Mouse (Mus musculus) CD4-positive helper T cell, adult 2 months (primary cell): ENCODE data around the gene Aaed1.

Experiments used
- DNase-seq: peaks from one replicate; pipeline ENCODE4 v3.0.0-alpha.2; 2012; ENCODE audit warnings: low read depth, missing footprints, low spot score

Gene Aaed1

DNA sequence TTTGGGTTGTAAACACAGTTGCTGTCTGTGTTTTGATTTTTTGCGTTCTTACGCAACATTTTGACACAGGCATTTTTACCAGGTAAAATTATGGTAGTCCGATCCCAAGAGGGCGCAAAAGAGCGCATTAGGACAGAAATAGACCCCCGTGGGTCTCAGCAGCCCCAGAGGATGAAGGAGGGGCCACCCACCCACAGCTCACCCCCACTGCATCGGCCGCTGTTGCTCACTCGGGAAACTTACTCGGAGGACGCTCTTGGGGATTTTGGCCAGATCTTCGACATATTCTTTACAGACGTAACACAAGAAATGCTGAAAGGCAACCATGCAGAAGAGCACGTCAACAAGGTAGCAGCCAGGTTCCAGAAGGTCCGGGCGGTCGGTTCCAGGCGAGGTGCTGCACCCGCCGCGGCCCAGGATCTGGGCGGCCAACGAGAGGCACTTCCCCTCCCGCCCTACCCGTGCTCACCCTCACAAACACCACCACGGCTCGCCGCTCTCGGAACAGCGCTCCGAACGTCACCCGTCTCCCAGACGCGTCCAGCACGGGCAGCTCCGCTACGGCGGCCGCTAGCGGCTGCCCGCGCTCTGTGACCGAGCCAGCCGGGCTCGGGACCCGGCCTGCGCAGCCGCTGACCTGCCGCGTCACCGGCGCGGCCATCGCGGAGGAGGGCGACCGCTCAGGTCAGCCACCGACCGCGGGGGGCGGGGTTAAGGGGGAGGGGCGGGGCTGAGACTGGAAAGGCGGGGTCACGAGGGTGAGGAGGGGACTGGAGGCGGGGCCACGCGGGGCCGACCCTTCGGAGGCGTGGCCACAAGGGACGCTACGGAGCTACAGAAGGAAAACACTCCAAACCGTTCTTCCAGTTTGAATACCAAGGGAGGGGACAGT is at the start of gene Aaed1:
Gene Aaed1, minus strand, starts transcription at position 687 of the 892 bp plus-strand sequence.
- peak; percentile 81 for DNase-seq

DNA sequence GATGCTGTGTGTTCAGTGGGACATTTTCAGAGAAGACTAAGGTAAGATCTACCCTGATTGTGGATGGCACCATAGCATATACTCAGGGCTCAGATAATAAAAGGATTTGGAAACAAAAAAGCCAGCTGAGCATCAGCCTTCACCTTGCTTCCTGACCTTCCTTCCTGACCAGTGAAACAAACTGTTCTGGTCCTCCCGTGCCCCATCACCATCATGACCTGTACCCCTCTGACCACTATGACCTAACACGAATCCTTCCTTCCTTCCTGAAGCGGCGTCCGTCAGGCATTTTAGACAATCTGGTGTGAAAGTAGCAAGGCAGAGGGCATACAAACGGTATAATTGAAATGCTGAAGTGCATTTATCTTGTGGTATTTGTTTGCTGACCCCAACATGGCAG is 49.6 kb upstream of the Aaed1 start:
- no peak for DNase-seq

DNA sequence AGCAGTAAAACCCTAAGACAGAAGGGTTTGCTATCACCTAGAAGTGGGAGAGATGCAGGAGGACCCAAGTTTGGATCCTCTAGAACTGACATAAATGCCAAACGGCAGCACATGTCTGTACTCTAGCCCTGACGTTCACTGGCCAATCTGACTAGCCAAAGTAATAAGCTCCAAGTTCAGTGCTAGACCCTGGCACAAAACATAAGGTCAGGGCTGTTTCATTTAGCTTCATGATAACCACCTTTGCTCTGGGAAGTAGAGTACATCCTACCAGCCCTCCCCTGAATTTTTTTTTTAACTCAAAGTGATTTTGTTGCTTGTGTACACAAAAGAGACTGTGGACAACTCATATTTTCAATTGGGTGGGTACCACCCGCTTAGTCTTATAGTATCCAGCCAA is 48.5 kb upstream of the Aaed1 start:
- DNase-seq: no peak

DNA sequence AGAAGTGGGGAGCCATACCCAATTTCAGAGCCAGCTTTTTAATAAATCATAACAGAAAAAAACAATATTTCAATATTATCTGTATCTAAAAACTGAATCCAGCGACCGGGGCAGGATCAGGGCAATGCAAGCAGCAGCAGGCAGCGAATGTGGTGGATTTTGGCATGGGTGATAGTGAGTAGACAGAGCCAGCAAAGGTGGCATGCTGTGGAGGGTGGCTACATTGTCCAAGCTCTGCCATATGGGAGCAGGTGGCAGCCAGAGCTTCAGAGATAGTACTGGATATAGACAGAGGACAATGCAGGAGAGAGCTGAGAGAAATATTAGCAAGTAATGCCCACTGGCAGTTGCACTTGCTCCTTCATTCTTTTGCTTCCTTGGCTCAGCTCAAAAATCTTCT is 47.2 kb upstream of the Aaed1 start:
- DNase-seq: no peak

DNA sequence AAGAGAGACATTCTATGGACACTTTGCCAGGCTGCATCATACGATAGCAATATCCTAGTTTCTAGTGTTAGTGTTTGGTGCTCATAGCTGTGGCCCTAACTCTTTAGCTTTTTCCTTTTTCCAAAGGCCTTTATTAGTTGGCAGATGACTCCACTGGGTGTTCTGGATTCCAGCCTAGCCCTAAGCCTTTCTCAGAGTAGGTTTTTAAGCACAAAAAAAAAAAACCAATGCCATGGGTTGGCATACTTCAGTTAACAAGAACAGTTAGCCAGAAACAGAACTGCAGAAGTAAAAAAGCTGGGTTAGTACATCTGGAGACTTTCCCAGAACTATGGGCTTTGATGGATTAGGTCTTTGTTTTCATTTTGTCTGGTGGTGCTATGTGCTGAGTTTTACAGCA is 46.0 kb upstream of the Aaed1 start:
- no peak for DNase-seq

DNA sequence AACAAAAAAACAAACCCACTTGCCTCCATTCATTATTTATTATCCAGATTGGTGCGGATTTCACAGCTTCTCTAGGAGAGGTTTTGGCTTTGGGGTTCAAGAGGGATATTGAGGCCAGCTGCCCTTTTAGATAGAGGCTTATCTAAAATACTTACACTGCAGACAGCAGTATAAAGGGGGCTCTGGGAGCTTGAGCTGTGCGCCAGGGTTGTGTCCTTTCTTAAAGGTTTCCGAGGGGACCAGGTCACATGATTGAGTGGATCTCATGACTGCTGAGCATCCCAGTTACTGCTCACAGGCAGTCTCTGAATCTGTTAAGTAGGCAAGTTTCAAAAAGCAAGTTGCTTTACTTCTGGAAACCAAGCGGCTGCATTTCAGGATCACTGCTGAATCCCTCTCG is 44.9 kb upstream of the Aaed1 start:
- no peak for DNase-seq

DNA sequence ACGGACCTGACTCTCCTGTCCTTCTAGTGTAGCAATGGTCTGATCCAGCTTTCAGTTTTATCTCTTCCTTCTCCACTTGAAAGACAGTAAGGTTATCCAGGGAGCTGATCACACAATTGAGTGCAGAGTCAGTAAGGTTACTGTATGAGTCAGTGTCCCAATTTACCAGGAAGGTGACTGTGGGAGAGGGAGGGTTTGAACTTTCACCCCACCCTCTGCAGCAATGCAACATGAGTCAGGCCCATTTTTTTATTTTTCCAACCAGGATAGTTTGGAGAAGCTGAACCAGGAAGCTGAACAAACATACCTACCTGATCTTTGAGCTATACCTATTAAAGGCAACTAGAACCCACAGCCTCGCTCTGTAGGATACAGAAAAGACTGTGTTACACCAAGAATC is 37.0 kb upstream of the Aaed1 start:
- DNase-seq: no peak

DNA sequence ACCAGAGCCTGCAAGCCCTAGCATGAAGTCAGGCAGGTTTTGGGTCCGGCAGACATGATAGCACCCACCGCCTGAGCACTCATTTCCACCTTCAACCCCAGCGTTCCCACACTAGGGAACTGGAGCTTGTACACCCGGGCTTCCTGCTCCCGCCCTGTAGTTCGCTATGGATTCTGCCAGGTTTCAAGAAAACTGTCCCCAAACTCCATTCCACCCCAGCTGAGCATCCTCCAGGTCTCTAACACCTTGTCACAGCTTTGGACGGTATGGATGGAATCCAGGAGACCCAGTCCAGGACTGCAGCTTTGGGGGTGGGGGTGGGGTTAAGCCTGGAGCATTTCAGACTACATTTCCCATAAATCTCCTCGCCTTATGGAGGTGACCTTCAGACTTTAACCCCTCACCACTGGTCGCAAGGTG is 31.6 kb upstream of the Aaed1 start:
- DNase-seq: no peak

DNA sequence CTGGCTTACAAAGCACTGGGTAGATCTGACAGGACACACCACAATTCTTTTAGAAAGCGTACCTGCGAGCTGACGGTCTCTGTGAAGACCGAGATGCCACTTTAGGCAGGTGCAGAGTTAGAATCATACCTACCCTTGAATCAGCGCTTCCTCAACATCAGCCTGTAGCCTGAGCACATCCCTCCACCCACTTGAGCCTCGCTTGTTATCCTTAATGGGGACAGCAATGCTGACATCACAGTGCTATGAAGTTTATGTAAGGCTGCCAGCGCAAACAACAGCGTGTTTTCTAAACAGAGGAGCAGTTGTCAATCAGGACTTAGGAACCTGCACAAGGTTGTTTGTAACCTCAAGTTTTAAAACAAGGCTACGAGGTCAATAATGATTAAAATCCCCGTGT is 31.1 kb upstream of the Aaed1 start:
- no peak for DNase-seq

DNA sequence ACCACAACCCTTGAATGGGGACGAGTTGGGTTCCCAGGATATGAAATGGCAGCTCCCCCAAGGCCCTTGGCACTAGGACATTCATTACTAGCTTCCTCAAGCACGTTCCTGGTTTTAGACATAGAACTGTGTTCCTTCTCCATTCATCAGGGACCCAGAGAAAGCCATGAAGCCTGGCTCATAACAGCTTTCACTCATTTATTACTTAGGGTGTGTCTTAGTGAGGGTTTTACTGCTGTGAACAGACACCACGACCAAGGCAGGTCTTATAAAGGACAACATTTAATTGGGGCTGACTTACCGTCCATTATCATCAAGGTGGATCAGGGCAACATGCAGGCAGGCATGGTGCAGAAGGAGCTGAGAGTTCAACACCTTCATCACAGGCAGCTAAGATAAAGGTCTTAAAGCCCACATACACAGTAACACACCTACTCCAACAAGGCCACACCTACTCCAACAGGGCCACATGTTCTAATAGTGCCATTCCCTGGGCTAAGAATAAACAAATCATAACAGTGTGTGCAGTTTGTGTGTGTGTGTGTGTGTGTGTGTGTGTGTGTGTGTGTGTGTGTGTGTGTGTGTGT is 23.1 kb upstream of the Aaed1 start:
- no peak for DNase-seq

DNA sequence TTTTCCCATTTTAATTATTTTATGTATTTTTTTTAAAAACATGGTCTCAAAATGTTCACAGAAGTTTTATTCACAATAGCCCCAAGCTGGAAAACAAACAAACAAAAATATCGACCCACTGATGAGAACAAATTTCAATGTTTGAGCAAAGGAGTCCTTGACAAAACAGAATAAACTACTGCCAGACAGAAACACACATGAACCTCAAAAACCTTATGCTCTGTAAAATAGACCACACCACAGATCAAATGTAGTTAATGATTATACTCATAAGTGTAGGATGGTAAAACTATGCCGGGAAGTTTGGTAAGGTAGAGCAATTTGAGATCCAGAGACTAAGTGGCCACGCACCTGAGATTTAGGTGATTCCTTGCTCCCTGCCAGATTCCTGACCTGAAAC is 20.6 kb upstream of the Aaed1 start:
- no peak for DNase-seq

DNA sequence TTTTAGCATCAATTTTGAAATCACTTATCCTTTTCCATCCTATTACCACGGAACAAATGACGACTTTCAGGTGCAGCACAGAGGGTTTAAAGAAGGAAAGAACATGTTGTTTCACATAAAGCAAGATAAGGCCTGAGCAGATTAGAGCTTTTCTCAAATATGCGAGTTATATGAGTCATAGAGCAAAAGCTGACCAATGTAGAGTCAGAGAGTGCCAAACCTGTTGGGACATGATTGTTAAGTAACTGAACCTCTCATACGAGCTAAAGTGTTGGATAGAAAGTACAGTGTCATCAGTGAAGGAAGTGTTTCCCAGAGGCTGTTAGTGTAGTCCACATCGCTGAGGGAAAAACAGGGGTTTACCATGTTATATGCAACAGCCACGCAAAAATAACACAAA is 19.8 kb upstream of the Aaed1 start:
- no peak for DNase-seq

DNA sequence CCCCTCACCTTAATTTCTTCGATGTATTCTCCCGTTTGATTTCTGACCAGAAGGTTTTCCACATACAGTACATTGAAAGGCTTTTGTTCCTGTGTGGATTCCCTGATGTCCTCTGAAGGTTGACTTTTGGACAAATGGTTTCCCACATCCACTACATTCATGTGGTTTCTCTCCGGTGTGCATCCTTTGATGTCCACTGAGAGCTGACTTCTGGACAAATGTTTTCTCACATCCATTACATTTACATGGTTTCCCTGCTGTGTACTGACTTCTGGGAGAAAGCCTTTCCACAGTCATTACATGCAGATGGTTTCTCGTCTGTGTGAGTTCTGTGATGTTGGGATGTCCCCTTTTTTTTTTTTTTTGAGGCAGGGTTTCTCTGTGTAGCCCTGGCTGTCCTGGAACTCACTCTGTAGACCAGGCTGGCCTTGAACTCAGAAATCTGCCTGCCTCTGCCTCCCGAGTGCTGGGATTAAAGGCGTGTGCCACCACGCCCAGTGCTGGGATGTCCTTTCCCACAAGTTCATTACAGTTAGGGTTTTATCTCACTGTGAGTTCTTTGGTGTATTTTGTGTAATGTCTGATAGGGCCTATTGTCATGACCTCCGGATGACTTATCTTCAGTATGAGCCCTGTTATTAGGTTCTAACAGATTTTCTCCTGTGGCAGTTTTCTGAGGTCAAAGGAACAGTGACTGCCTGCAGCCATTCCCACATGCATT is 10.2 kb upstream of the Aaed1 start:
- DNase-seq: no peak

DNA sequence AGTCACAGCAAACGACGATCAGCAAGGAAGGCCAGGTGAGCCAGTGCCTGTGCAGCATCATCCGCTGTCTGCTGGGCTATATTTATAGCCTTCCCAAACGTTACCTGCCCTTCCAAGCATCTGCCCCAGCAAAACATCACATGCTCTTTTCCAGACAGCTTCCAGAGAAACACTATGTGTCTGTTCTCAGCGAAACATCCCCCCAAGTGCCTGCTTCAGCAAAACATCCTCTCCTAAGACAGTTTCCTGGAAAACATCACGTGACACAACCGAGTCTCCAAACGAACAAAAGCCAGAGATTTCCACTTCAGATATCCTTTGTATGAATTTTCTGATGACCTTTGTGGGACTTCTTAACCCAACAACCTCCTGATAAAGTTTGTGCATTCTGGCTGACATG is 7.8 kb upstream of the Aaed1 start:
- DNase-seq: no peak

DNA sequence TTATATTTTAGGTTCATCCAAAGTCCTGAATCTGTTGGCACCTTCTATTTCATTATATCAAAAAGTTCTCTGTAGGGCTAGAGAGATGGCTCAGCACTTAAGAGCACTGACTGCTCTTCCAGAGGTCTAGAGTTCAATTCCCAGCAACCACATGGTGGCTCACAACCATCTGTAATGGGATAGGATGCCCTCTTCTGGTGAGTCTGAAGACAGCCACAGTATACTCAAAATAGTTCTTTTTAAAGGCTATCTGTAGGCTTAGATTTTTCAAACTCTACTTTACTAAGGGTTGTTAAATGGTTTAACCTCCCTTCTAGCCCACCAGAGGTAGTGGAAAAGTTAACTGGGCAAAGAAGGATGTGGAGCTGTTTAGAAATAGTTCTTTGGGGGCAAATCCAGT is 7.3 kb upstream of the Aaed1 start:
- no peak for DNase-seq

DNA sequence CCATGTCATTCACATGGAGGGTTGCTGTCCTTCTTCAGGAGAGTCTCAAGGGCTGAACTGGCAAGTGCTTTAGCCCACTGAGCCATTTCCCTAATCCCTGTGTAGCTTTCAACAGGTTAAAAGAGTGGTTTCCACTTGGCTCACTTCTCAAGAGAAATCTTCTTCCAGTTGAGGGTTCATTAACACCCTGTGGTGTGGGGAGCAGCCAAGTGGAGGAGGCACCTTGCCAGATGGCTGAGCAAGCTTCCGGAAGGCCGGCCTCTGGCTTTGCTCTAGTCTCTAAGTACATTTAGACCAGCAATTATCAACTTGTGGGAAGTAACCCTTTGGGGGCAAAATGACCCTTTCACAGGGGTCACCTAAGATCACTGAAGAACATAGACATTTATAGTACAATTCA is 5.8 kb upstream of the Aaed1 start:
- DNase-seq: no peak

DNA sequence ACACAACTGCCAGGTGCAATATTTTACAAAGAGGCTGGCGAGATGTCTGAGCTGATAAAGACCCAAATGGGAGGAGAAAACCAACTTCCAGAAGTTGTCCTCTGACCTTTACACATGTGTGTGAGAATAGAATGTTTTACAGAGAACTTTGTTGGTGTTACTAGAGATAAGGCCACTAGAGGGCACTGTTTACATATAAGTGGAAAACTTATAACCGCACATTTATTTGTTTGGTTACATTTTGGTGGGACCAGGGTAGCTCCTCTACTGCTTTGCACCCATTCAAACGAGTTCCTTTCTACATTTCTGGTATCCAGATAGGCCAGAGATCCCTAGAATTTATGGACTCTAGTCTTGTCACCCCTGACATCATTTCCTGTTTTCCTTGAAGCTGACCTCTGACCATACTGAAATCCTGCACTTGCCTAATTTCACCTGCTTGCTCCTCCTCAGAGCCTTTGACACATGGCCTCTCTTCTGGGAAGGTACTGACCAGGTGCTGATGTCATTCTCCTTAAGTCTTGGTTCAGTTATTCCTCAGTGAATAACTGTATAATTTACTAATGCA is 3.1 kb upstream of the Aaed1 start:
- peak; percentile 64 for DNase-seq

DNA sequence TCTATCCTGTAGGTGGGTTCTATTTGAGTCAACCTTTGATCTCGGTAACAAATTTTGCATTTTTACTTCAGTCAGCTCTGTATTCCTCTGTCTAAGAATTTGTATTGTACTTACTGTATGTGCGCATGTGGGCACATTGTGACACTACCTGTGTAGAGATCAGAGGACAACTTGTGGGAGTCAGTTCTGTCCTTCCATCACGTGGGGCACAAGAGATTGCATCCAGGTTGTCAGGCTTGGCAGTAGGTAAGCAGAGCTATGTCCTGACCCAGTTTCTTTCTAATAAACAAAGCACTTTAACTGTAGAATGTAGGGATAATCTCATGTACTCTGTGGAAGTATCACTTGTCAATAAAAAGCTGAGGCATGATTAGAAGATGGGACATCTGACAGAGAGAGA is 1.5 kb upstream of the Aaed1 start:
- no peak for DNase-seq

DNA sequence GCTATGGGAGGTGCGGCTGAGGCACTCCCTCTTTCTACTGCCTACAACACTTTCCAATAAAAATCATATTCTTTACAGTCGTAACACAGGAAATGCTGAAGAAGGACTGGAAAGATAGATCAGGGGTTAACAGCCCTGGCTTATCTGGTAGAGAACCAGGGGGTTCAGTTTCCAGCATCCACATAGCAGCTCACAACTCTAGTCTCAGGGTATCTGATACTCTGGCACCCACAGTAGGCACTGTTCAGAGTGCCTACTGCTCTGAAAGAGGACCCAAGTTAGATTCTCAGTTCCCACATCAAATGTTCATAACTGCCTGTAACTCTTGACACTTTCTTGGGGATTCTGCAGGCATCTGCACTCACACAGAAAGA is 393 bp upstream of the Aaed1 start:
- no peak for DNase-seq

DNA sequence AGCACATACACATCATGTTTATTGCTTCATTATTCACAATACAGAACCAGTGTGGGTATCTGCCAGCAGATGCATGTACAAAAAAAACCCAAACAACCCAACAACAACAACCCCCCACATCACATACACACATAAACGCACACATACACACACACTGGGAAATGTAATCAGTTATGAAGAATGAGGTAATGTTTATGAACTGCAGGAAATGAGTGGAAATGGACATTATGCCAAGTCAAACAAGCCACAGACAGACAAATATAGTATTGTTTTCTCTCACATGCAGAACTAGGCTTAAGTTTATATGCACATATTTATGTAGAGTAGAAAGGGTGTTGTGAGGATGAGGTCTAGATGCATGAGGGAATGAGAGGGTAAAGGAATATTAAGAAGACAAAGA is 1.2 kb downstream of the Aaed1 start:
- DNase-seq: no peak

DNA sequence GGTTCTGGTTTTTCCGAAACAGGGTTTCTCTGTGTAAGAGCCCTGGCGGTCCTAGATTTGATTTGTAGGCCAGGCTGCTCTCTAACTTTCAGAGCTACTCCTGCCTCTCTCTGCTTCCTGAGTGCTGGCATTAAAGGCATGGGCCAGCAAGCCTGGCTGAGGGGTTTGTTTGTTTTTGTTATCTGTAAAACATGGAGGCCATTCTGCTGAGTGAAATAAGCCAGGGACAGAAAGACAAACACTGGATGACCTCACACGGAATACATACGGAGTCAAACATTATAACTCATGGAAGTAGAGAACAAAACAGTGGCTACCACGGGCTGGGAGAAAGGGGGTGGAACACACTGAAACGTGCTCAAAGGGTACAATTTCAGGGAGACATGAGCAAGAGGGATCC is 1.9 kb downstream of the Aaed1 start:
- no peak for DNase-seq

DNA sequence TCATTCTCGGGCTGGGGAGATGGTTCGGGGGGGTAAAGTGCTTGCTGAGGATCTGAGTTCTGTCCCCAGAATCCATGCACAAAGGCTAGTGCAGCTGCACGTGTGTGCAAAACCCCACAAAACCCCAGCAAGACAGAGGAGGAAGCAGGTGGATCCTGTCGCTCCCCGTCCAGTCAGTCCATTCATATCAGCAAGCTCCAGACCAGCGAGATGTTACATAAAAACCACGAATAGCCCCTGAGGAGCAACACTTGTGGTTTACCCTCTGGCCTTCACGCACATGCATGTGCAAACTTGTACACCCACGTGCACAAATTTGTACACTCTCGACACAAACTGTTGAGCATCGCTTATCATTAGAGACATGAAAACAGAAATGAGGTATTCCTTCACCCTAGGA is 2.7 kb downstream of the Aaed1 start:
- no peak for DNase-seq

DNA sequence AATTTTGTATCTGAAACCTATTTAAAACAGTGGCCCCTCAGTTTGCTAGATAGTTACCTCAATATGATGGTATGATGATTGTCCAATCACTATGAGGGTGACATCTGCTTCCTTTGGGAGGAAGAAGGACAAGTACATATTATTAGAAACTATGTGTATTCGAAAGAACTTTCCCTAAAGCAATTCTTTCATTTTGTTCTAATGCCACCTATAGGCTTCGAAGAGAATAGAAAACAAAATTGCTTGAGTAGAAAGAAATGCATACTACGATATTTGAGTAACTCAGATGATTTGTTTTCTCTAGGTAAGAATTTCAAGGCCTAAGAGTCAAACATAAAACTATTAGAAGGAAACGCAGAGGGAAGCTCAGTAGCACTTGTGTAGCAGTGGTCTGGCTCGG is 3.5 kb downstream of the Aaed1 start:
- no peak for DNase-seq
